Mouse (Mus musculus) thymus, postnatal 4 days (tissue): ENCODE data around the gene Aph1b.

Experiments used
- DNase-seq: peaks from one replicate; pipeline ENCODE4 v3.0.0; 2021

Gene Aph1b

DNA sequence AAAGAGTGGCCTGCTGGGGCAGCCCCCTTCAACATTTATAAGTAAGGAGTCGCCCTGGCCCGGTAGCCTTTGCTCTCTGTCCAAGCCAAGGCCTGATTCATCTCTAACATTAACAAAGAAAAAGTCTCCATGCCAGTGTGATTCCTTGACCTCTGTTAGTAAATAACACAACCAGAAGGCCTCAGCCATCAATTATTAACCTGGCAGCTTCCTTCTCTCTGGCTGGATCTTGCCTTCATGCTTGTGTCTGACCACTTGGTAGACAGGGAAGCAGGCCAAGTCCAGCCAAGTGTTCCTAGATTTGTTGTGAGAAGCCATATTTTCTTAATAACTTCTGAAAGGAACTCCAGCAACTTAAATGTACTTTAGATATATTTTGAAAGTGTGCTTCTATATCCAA lies 58.7 kb downstream of the Aph1b start:
- no peak for DNase-seq

- no peak for DNase-seq
These were observed 59.3 kb downstream of the Aph1b start for GRCm38 (mm10) chr9:66736016-66736415.

DNA sequence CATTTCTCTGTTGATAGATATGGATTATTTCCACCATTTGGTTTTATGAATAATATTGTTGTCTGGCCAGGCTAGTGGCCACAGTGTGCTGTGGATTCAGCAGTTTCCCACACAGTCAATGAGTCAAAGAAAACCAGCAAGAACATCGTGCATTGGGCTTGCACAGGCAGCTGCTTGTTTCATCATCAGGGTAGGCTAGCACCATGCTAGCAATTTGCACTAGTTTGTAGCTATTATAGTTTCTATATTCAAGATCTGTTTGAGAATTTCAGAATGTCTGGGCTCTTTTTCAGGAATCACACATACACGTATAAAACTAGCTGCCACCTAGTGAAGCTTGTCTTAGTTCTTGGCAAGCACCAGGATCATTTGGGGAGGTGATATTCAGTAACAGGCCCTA lies 60.2 kb downstream of the Aph1b start:
- no peak for DNase-seq

GRCm38 (mm10) chr9:66734568-66734967 lies 60.7 kb downstream of the Aph1b start:
- DNase-seq: no peak

DNA sequence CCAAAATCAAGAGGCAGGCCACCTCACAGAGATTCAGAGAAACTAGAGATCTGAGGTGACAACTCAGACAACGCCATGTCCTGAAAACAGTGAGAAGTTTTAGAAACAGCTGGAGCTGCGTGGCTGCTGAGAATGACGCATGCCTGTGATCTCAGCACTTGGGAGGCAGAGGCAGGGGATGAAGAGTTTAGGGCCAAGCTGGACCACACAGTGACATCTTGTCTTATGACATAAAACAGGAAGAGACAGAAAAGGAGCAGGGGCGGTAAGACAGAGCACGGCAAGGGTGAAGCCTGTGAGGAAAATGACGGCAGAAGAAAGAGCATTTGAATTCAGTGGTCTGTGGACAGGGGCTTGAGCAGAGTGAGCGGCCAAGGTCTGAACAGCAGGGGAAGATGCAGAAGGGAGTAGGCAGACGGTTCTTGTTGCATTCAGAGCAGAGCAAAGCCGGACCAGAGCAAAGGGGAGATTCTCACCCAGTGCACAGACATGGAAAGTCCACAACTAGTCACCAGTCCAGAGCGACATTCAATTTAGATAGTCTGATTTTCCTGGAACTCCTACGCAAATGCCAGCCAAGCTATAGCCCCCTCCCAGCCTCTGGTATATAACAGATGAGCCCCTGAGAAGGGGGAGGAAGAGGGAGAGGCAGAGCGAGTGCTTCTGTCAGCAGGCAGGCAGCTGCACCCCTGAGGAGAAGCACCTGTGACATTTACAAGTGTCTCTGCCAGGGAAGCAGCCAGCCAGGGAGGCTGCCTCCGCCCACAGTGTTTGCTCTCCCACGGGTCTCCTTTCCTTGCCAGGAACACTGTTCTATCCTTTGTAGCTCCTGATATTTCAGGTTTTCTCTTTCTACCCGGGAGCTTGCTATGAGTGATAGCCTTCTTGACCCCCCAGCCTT lies 62.2 kb downstream of the Aph1b start:
- DNase-seq: peak; percentile 49

GRCm38 (mm10) chr9:66731284-66731683 lies 64.0 kb downstream of the Aph1b start:
- no peak for DNase-seq

DNA sequence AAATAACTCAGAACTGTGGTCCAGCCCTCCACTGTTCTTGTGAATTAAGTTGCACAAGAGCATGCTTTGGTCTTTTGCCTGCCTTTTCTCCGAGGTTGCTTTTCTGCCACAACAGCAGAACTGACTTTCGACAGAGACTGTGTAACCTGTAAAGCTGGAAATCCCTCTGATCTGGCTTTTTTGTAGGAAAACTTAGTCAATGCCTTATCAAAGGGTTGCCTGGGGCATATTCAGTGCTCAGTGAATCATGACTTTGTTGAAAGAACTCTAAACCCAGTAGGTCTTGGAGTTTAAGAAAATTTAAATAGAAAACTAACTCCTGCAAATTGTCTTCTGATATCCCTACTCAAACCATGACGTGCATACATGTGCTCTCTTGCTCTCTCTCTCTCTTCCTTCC lies 64.7 kb downstream of the Aph1b start:
- no peak for DNase-seq

- DNase-seq: no peak
These were observed 68.0 kb downstream of the Aph1b start for GRCm38 (mm10) chr9:66727333-66727732.

GRCm38 (mm10) chr9:66725591-66725990 lies 69.7 kb downstream of the Aph1b start:
- DNase-seq: no peak
